Mouse (Mus musculus) olfactory bulb, adult 2 months (tissue): ENCODE results near the gene Gm10644.

ENCODE experiments used
- CTCF ChIP-seq: fragments of 200-500 bp; IDR thresholded peaks from 2 replicates; pipeline ENCODE4 v1.5.1; 2012; ENCODE audit warnings: low read depth, mild to moderate bottlenecking, low read length, moderate library complexity; ENCODE audit not compliant: insufficient read depth
- POLR2A ChIP-seq: fragments of 200-500 bp; IDR thresholded peaks from 2 replicates; pipeline ENCODE4 v1.6.1; 2012; ENCODE audit warnings: mild to moderate bottlenecking, low read depth, low read length, moderate library complexity; ENCODE audit not compliant: insufficient read depth

DNA sequence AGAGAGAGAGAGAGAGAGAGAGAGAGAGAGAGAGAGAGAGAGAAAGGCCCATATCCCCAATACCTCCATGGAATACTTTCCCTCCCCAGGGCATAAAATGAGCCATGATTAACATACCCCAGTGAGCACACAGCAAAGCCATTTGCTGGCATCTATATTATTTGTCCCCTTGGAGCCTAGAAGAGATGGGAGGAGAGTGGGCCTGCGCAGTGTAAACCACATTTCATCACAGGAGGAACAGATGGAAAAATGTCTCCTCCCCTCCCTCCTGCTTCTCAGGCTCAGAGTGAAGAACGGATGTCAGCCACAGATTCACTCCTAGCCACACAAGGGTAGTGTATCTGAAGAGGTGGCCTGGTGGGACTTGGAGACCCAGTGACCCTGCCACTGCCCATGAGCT, 66.6 kb downstream of the Gm10644 start:
- TF ChIP-seq CTCF: no peak
- no peak for TF ChIP-seq POLR2A
